ENCODE assay signal across 9 mouse cellular contexts in the genomic region with DNA sequence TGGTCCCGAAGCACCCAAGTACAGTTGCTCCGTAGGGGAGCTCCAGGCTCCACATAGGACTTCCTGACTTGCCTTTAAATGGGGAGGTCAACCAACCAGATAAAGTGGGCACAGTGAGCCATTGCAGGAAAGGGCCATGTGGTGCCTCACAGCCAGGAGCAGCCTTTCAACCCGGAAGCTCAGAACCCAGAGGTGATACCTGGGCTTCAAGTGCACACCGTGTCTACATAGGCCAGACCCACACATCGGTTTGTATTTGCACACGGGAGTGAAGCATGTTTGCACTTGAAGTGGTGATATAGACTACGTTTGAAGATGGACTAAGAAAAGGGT. TPM values are rescaled to one million over a fixed set of nuclear protein-coding genes. Genes with fewer than 3 reads are reported as not detected.
DNase-seq lines count a peak whose midpoint lies in the region; ATAC-seq and TF ChIP-seq lines count a peak whose summit lies in the region.
"Had no signal": no experiment of that assay in that cellular context is flagged by ENCODE, and none has a peak within 500 bp of the region (broad histone marks: within the 10 kb centered on the region; RNA-seq: fewer than 3 reads in every experiment).

No protein-coding gene starts in this region.

- peak; percentile 30; the same call in 1 of the 2 replicates for ATAC-seq in heart, embryonic 16.5 days (replicated peaks; ENCODE audit: extremely low read depth, insufficient read depth, low FRiP score)
- peak; percentile 39; the same call in 1 of the 2 replicates for ATAC-seq in liver, embryonic 16.5 days (ENCODE audit: low read depth)

- WGBS in heart, embryonic 10.5 days: 49% methylated on average over 7 of the region's 7 CpGs
- 39% methylated on average over 7 of the region's 7 CpGs for WGBS in heart, embryonic 16.5 days
- 31% methylated on average over 7 of the region's 7 CpGs for WGBS in liver, embryonic 16.5 days (ENCODE audit: insufficient replicate concordance)

- no peak for TF ChIP-seq CTCF in ES-Bruce4 (IDR thresholded peaks at IDR 0.05; ENCODE audit: low read depth, low read length)

- no peaks in the 10 kb centered on the region for H3K9me3 ChIP-seq in heart, embryonic 10.5 days
- no peaks in the 10 kb centered on the region for H3K9me3 ChIP-seq in ES-Bruce4 (replicated peaks; ENCODE audit: control insufficient read depth, insufficient read depth, low read length, poor library complexity, severe bottlenecking)
- no peaks in the 10 kb centered on the region for H3K9me3 ChIP-seq in heart, embryonic 16.5 days (replicated peaks; ENCODE audit: control insufficient read depth, low read length)
- no peaks in the 10 kb centered on the region for H3K9me3 ChIP-seq in liver, embryonic 16.5 days (replicated peaks; ENCODE audit: control insufficient read depth, low read length)

- H3K36me3 ChIP-seq in heart, embryonic 10.5 days: no peaks in the 10 kb centered on the region
- H3K36me3 ChIP-seq in ES-Bruce4 (ENCODE audit: control insufficient read depth, insufficient read depth, low read length, poor library complexity, severe bottlenecking): no peaks in the 10 kb centered on the region
- no peaks in the 10 kb centered on the region for H3K36me3 ChIP-seq in heart, embryonic 16.5 days (ENCODE audit: control insufficient read depth, insufficient read depth)
- no peaks in the 10 kb centered on the region for H3K36me3 ChIP-seq in liver, embryonic 16.5 days (ENCODE audit: control insufficient read depth, insufficient read depth)

- peak overlapping the region; percentile 88 for H3K27ac ChIP-seq in heart, embryonic 10.5 days
- no peak overlapping the region for H3K27ac ChIP-seq in ES-Bruce4 (ENCODE audit: insufficient read depth, low read length)
- H3K27ac ChIP-seq in heart, embryonic 16.5 days (ENCODE audit: low read length): peak overlapping the region; percentile 85
- no peak overlapping the region for H3K27ac ChIP-seq in liver, embryonic 16.5 days (ENCODE audit: low read length)

- H3K27me3 ChIP-seq in heart, embryonic 10.5 days (ENCODE audit: insufficient read depth, poor library complexity, severe bottlenecking): peaks cover 24% of the 10 kb centered on the region
- H3K27me3 ChIP-seq in ES-Bruce4 (ENCODE audit: control insufficient read depth, insufficient read depth, low read length, poor library complexity, severe bottlenecking): no peaks in the 10 kb centered on the region
- no peaks in the 10 kb centered on the region for H3K27me3 ChIP-seq in heart, embryonic 16.5 days (ENCODE audit: control insufficient read depth, insufficient read depth, low read length)
- no peaks in the 10 kb centered on the region for H3K27me3 ChIP-seq in liver, embryonic 16.5 days (ENCODE audit: control insufficient read depth, insufficient read depth, low read depth, low read length)

- H3K4me3 ChIP-seq in heart, embryonic 10.5 days: peak overlapping the region; percentile 67
- H3K4me3 ChIP-seq in ES-Bruce4 (ENCODE audit: low read depth, low read length): peak overlapping the region; percentile 12
- peak overlapping the region; percentile 73 for H3K4me3 ChIP-seq in heart, embryonic 16.5 days (ENCODE audit: low read length)
- peak overlapping the region; percentile 65 for H3K4me3 ChIP-seq in liver, embryonic 16.5 days (ENCODE audit: low read depth, low read length)

- H3K9ac ChIP-seq in ES-Bruce4 (ENCODE audit: low read depth, poor library complexity, severe bottlenecking): no peak overlapping the region; the same call in 1 of the 2 replicates
- H3K9ac ChIP-seq in heart, embryonic 16.5 days (ENCODE audit: low read length): no peak overlapping the region
- H3K9ac ChIP-seq in liver, embryonic 16.5 days (ENCODE audit: low read depth, low read length): no peak overlapping the region

- intact Hi-C loops in heart, postnatal 25 days (cut with DNase I): no loop called here

- H3K4me1 ChIP-seq in heart, embryonic 10.5 days: no peaks in the 10 kb centered on the region; the same call in 1 of the 2 replicates
- H3K4me1 ChIP-seq in ES-Bruce4 (ENCODE audit: control insufficient read depth, insufficient read depth, low read length): peaks cover 2% of the 10 kb centered on the region
- no peaks in the 10 kb centered on the region for H3K4me1 ChIP-seq in heart, embryonic 16.5 days (ENCODE audit: control insufficient read depth, insufficient read depth, low read length)
- no peaks in the 10 kb centered on the region for H3K4me1 ChIP-seq in liver, embryonic 16.5 days (ENCODE audit: control insufficient read depth, low read depth, low read length)

- TF ChIP-seq EP300 in ES-Bruce4 (IDR thresholded peaks at IDR 0.05; ENCODE audit: insufficient read depth, low read depth, low read length): no peak

- DNase-seq in heart, embryonic 10.5 days (ENCODE audit: low spot score): no peak
- DNase-seq in heart, postnatal 25 days (ENCODE audit: low spot score): no peak
- DNase-seq in urinary bladder, adult 18-20 months (ENCODE audit: low spot score in 2 of 2): no peak
- DNase-seq in right cerebral cortex, postnatal 4 days: no peak
- DNase-seq in thymus, postnatal 4 days: no peak

- H3K4me2 ChIP-seq in heart, embryonic 16.5 days (ENCODE audit: low read depth, low read length): peak overlapping the region; percentile 76
- H3K4me2 ChIP-seq in liver, embryonic 16.5 days (ENCODE audit: low read depth, low read length): peak overlapping the region; percentile 66

- TF ChIP-seq POLR2A in ES-Bruce4 (IDR thresholded peaks at IDR 0.05; ENCODE audit: insufficient read depth, low read length): no peak

RNA-seq across cellular contexts. Expression of a gene that starts 0.3 kb away (rescaled TPM):
- 23.8 and 30.4 TPM in 2 replicates for polyA plus RNA-seq in heart, embryonic 10.5 days (2016; fragmentation: Nextera tagmentation; extraction: Ambion mirVana)
- total RNA-seq in heart, postnatal 25 days (2021): 1 to 10 TPM; 9.5 to 9.9 TPM
- polyA plus RNA-seq in ES-Bruce4 (2011; ENCODE audit: insufficient read depth, insufficient read length, low read depth, missing spikeins): 30.1 and 31.7 TPM in 2 replicates
- 42.8 and 53.0 TPM in 2 replicates for polyA plus RNA-seq in heart, embryonic 16.5 days (2015; fragmentation: Nextera tagmentation; extraction: Ambion mirVana)
- 6.1 TPM in 2 replicates for polyA plus RNA-seq in liver, embryonic 16.5 days (2015; fragmentation: Nextera tagmentation; extraction: Ambion mirVana)
- total RNA-seq: MEL had no signal

RNA-seq across cellular contexts. Expression of a gene that starts 52.5 kb away (rescaled TPM):
- 0.14 TPM in 1 of 2 replicates, not detected in the other for polyA plus RNA-seq in heart, embryonic 10.5 days (2016; fragmentation: Nextera tagmentation; extraction: Ambion mirVana)
- total RNA-seq in heart, postnatal 25 days (2021): 1 to 10 TPM; 1.7 to 1.8 TPM
- not detected in 2 replicates for polyA plus RNA-seq in ES-Bruce4 (2011; ENCODE audit: insufficient read depth, insufficient read length, low read depth, missing spikeins)
- polyA plus RNA-seq in heart, embryonic 16.5 days (2015; fragmentation: Nextera tagmentation; extraction: Ambion mirVana): 0.54 and 0.58 TPM in 2 replicates
- polyA plus RNA-seq in liver, embryonic 16.5 days (2015; fragmentation: Nextera tagmentation; extraction: Ambion mirVana): 1.2 and 1.5 TPM in 2 replicates
- total RNA-seq: MEL had no signal

Comparison
In these comparisons a context has a peak if more than half of its experiments do, and no peak if none do; other contexts are left out.
1. H3K27ac ChIP-seq: peak in heart, embryonic 10.5 days (single experiment) and heart, embryonic 16.5 days (single experiment); none in ES-Bruce4 (single experiment) and liver, embryonic 16.5 days (single experiment).
2. H3K4me3 ChIP-seq: peak in every context shown above with its lines; median percentile 73 in heart, embryonic 16.5 days; 67 in heart, embryonic 10.5 days; 65 in liver, embryonic 16.5 days; 12 in ES-Bruce4.